Mouse (Mus musculus) A20 (cell line): ENCODE results near the gene Tmem97.
A peak's percentile ranks its signal among the peaks of the same experiment; 100 is the strongest.

ENCODE experiments used
- DNase-seq: peaks from one replicate; pipeline ENCODE4 v3.0.0-alpha.2; 2011; ENCODE audit warnings: low read depth, low spot score

Gene Tmem97

DNA sequence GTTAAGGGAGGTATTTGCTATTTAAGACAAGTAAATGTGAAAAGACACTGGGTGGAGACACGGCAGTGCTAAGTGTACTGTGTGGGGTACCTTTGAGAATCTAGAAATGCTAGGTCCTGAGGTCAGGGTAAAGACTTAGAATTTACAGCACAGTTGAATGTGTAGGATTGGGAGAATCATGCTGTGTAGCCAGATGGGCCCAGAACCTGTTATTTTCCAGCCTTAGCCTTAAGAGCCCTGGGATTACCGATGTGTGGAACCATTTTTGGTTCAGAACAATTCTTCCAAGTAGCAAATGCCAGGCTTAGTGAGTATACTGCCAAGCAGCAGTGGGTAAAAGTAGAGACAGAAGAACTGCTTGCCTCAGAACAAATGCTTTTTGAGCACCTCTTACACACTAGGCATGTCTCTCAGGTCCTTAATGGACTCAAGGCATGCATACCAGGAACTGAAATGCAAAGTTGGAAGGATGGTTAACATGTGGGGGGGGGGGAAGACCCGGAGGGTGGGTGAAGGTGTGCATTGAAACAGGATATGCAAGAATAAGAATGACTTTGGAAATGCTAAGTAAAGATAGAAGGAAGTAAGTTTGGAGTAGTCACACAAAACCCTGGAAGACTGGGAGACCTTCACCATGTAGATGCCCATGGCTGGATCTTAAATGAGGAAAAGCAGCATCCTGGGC is 37.3 kb downstream of the Tmem97 start:
- peak; percentile 16 for DNase-seq

DNA sequence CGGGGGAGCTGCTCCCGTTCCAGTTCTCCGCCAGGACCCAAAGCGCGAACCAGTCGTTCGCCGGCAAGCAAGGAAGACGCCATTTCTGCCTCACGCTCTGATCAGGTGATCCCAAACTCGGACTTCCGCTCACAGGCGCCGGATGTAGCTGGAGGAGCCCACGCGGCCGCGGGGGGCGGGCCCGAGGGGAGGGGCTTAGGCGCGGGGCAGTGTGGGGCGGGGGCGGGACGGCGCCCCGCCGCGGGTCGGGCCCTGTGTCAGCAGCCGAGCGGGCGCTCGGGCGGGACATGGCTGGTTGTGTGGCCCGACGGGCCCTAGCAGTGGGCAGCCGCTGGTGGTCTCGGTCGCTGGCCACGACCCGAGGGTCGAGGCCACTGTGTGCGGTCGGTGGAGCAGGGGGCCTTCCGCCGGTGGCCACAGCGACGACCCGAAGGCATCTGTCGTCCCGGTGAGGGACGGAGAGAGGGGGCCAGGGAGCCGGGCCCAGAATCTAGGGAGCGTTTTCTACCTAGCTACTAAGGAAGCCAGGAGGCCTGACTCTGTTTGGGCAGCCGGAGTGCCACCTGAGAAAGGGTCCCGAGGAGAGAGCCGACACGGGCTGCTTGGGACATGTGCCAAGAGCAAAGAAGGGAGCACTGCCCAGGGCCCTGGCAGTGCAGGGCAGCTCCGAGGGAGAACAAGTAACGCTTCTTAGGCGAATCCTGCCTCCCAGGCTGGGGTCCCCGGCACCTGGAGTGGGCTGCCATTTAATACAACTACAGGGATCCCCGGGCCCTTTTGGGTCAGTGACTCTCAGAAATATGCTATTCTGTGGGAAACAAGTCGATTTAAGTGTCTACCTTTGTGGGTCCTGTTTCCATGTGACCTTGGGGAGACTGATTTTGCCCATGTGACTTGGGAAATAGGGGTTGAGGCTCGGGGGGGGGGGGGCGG is 38.3 kb downstream of the Tmem97 start, which contains the start of the genes Tmem199 and Poldip2:
Gene Tmem199 (minus strand): TSS at position 148 of the 933 bp plus-strand sequence.
Gene Poldip2 (plus strand): TSS at position 169 of the 933 bp plus-strand sequence.
- DNase-seq, result peak; percentile 93

DNA sequence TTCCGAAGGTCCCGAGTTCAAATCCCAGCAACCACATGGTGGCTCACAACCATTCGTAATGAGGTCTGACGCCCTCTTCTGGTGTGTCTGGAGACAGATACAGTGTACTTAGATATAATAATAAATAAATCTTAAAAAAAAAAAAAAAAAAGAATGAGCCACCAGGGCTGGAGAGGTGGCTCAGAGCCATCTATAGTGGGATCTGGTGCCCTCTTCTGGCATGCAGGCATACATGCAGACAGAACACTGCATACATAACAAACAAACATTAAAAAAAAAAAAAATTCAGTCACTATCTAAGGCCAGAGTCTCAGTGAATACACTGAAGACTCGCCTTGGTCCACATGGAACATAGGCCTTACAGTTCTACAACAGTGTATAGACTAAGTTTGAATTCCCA is 41.4 kb downstream of the Tmem97 start:
- peak; percentile 49 for DNase-seq

DNA sequence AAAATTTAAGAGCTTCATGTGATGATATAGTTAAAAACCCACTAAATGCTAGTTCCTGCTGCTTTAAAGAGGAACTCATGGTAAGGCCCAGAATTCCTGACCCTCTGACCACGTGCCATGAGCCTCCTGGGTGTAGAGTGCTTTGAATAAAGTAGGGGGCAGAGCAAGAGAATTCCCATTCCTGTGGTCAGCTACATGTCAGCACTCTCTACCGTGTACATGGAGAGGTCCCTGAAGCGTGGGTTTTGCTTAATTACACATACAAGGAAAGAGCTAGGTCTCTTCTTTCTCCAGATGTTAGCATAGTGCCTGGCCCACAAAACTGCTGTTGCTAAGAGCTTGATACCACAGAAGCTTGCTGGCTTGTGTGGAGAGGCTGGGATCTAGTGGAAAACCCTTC is 45.1 kb downstream of the Tmem97 start:
- DNase-seq, result no peak

DNA sequence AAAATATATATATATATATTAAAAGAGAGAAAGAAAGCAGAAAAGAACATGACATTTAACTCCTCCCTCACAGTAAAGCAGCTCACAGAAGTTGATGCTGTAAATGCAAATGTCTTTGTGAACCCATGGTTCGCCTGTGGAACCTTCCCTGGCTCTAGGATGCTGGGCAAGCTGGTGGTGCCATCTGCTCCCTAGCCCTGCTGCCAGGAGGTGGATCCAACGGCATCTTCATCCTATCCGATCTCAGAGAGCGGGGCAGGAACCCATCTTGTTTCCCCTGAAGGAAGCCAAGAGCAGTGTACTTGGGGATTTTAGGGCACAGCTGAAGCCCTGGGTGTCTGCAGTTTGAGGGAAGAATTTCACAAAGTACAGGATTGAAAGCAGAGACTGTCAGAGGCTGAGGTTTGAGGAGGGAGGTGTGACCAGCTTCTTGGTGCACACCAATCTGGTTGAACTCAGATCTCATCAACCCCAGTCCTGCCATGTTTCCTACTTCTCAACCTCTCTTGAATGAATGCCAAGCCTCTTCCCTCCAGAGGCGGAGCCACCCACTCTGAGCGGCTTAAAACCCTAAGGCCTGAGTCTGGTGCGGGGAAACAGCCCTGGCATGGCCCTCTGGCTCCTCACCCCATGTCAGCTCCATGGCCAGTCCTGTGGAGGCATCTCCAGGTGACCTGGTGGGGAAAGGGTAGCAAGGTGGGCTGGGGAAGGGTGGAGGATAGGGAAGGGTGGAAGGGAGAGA is 47.5 kb downstream of the Tmem97 start, which contains the start of gene Sebox:
Gene Sebox (plus strand): TSS at position 539 of the 742 bp plus-strand sequence.
- no peak for DNase-seq

DNA sequence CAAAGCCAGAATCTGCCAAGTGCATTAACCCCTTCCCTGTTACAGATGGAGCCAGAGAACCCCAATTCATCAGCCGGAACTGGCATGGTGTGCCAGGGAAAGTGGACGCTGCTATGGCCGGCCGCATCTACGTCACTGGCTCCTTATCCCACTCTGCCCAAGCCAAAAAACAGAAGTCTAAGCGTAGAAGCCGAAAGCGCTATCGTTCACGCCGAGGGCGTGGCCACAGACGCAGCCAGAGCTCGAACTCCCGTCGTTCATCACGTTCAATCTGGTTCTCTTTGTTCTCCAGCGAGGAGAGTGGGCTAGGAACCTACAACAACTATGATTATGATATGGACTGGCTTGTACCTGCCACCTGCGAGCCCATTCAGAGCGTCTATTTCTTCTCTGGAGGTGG is 49.0 kb downstream of the Tmem97 start:
- no peak for DNase-seq

DNA sequence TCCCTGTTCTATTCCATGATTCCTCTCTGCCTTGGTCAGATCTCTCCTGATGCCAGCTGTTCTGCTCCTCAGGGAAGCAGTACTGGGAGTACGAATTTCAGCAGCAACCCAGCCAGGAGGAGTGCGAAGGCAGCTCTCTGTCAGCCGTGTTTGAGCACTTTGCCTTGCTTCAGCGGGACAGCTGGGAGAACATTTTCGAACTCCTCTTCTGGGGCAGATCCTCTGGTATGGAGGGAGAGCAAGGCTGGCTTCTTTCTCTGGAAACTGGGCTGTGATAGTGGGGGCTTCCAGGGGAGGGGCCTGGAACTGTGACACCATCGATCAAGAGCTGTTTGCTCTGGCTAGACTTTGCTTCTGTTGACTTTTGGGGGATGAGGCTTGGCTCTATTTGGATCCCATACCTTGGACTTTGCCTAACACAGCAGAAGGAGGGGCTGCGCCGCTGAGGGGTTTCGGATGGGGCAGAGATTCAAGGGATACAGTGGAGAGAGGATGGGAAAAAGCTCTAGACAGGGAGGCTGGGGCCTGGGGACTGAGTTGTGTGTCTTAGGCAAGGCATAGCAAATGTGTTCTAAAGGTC is 49.9 kb downstream of the Tmem97 start:
- no peak for DNase-seq

DNA sequence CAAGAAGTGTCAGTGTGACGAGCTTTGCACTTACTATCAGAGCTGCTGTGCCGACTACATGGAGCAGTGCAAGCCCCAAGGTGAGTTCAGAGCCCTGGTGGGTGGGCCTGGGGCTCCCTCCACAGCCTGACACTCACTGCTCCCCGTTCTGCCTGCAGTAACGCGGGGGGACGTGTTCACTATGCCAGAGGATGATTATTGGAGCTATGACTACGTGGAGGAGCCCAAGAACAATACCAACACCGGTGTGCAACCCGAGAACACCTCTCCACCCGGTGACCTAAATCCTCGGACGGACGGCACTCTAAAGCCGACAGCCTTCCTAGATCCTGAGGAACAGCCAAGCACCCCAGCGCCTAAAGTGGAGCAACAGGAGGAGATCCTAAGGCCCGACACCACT is 51.0 kb downstream of the Tmem97 start:
- no peak for DNase-seq

DNA sequence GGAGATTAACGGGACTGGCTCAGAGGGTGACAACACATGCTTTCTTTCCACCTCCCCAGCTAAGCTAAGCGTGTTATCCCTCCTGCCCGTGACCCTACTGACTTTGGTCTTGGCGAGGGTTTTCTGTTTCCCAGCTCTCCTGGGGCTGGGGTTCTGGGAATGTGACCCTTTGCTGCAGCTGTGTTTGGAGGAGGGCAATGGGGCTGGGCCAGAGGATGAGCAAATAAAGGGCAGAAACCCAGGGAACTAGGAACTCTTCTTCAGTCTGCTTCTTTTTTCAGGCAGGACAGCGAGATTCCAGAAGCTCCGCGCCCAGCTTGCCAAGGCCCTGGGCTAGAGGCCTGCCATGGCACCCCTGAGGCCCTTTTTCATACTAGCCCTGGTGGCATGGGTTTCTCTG is 51.6 kb downstream of the Tmem97 start, which contains the start of gene Vtn:
Gene Vtn (plus strand): TSS at position 88 of the 400 bp plus-strand sequence.
- DNase-seq, result no peak

DNA sequence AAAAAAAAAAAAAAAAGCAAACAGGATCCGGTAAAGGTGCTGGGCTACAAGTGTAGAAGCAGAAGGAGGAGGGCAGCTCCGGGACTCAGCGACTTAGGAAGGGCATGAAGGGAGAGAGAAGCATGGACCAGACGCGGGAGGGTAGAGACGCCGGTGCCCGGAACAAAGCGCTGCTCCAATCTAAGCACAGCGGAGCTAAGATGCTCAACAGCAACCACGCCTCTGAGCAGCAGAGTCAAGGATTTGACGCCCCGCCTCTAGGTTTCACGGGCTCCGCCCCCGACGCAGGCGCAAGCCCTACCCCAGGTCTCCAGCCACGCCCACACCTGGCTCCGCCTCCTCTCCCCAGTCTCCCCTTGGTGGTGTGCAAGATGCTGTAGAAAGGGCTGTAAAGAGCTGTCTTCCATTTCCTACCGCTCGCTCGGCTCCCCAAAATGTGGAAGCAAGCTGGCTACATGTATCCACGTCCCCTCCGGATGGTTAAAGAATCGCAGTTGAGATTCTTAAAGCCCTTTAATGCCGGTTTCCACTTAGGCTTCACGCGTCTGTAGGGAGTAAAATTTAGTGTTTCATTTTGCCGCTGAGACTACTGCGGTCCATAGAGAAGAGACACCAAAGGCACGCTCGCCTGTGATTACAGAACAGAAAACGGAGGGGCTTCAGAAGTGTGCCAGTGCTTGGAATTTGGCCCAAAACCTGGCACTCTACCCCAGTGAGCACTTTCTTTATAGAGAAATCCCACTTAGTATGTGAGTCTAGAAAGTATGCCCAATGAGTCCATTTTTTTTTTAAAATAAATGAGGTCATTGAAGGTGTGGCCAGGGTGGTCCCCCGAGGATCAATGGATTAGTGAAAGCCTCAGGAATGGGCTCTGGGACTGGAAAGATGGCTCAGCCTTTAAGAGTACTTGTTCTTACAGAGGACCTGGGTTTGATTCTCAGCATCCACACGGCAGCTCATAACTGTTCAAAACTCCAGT is 52.7 kb downstream of the Tmem97 start, which contains the start of gene Sarm1:
Gene Sarm1 (minus strand): TSS at position 211 of the 979 bp plus-strand sequence.
- peak; percentile 97 for DNase-seq

DNA sequence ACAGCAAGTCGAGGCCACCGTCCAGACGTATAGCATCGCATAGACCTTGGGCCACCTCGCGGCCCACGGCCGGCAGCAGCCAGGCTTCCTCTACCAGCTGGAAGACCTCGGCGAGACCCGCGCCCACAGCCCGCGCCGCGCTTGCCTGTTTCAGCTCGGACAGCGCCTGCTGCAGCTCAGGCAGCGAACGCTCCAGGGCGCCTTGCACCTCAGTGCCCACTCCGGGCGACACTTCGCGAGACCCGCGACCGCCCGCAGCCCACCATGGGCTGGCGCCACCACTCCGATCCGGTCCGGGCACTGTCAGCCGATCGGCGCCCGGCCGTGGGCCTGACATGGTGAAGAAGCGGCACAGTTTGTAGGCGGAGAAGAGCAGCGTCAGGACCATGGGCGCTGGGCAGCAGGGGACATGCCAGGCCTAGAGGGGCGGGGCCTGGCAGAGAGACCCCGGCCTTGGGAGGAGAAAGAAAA is 53.5 kb downstream of the Tmem97 start:
- no peak for DNase-seq

DNA sequence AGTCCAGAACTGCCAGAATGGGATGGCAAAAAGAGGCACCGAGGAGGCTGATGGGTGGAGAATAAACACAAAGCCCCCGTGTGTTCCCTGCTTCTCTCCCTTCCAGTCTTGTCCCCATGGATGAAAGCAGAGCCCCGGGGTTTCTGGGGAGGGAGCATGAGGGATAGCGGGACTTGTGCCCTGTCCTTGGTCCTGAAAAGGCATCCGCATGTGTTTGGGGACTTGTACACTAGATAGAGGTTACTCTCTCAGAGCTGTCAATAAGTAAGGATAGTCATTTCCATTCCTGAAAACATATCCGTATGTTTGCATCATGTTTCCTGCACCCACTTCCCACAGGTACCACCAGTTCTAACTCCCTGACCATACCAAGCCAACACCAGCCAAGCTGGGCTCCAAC is 54.7 kb downstream of the Tmem97 start:
- DNase-seq, result no peak
